Mouse (Mus musculus) Muller cell, postnatal 12 days (primary cell): Measurements from ENCODE around the gene Rtn3.
"Not testable (repeated sequence)": the region's sequence is repeated elsewhere in the genome, so short reads cannot be mapped to it uniquely, and the experiment has no call there.

ENCODE experiments used
- DNase-seq: peaks from one replicate; pipeline ENCODE4 v3.0.0-alpha.2; 2015; ENCODE audit errors: inconsistent ontology term

Rtn3 gene

GRCm38 (mm10) chr19:7422656-7423027 lies 60.4 kb downstream of the Rtn3 start:
- DNase-seq = no peak

DNA sequence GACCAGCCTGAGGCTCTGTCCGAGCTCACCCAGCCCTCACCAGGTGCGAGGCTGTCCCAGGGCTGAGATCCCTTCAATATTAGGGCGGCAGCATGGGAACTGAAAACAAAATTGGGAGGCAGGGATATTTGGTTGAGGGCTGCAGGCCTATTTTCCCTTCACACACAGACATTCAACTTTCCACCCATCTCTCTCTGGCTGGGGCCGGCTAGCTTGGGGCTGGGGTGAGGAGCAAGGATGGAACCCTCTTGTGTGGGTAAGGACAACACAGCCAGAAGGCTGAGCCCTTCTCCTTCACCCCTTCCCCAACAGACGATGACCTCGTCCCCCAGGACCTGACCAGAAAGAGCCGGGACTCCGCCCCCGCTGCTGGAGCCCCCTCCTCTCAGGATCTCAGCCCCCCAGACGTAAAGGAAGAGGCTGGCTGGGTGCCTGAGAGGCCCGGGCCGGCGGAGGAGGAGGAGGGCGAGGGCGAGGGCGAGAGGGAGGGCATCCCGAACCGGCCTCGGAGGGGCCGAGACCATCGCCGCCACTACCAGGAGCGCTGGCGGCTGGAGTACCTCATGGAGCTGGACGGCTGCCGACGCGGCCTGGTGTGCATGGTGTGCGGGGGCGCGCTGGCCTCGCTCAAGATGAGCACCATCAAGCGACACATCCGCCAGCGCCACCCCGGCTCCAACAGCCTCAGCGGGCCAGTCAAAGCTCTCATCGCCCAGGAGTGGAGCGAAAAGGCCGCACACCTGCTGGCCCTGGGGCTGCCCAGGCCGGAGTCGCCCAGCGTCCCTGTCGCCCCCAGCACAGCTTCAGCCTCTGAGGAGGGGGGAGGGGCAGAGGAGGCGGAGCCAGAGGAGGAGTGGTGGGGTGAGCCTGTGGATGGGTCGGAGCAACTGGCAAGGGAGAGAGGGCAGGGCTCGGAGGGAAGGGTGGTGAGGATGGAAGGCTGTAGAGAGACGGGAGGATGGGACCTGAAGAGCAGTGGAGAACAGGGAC lies 61.2 kb downstream of the Rtn3 start:
- peak; percentile 86 for DNase-seq

GRCm38 (mm10) chr19:7420841-7421601 lies 62.1 kb downstream of the Rtn3 start:
- no peak for DNase-seq

DNA sequence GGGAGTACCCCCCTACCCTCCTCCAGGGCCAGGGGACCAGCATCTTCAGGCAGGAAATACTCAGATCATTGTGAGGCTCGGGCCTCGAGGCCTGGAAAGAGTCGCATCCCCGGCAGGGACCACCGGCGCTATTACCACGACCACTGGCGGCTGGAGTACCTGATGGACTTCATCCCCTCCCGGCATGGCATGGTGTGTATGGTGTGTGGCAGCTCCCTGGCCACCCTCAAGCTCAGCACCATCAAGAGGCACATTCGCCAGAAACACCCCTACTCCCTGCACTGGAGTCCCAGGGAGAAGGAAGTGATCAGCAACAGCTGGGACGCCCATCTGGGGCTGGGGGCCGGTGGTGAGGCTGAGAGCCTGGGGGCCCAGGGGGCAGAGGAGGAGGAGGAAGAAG lies 63.0 kb downstream of the Rtn3 start:
- no peak for DNase-seq

DNA sequence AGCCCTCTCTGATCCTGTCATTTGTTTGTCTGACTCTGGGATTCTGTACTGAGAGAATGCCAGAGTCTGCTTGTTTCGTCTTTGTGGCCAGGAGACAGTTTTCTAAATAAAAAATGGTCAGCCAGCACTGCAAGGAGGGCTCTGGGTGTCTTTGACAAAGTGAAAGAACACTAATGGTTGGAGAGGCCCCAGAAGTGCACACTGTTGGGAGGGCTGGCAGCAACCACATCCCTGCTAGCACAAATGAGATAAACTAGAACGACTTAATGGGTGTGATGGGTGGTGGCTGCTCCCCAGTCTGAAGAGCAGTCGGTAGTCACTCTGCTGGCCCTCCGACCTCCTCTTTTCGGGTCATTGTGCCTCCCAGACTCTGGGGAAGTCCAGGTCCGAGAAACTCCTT lies 63.9 kb downstream of the Rtn3 start:
- no peak for DNase-seq

GRCm38 (mm10) chr19:7417911-7418849 lies 64.9 kb downstream of the Rtn3 start:
- DNase-seq = peak; percentile 84

- DNase-seq = peak; percentile 88
These were observed 66.0 kb downstream of the Rtn3 start, which contains the start of gene 2700081O15Rik for GRCm38 (mm10) chr19:7416834-7417735. Gene 2700081O15Rik, plus strand, starts transcription at chr19:7417625.

DNA sequence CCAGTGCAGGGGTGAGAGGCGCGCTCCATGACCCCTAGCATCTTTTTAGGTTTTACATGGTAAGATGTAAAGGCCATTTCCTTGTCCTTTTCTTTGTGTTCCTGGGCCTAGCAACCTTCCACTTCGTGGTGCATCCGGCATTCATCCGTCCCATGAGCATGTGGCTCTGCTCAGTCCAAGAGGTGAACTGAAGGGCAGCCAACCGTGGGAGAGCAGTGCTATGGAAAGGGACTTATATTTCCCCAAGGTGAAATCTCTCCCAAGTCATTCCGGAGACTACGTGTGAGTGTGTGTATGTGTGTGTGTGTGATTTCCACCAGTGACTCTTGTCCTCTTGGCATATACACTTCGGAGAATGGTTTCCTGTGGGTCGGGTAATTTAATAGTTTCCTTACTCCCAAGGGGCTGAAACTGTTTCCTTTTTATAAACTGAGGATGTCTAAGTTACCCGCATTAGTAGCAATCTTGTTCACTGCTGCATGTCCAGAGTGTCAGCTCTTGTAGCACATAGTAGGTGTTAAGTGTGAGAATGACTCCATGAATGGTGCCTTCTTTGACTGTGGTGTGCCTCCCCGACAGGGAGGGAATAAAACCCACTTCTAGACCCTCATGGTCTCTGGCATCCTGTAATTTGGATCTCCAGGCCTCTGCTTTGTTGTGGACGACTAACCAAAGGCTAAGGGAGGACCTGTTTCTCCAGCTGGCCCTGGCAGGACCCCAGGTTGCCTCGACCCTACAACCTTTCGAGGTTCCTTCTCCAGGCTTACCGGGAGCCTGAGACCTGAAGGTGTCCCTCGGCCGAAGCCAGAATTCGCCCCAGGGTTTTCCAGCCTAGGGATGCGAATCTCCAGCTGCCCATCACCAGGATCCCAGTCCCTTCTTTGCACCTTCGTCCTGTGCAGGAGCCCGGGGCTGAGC lies 66.9 kb downstream of the Rtn3 start:
- no peak for DNase-seq

- DNase-seq = no peak
These were observed 70.7 kb downstream of the Rtn3 start for GRCm38 (mm10) chr19:7412361-7412760.

DNA sequence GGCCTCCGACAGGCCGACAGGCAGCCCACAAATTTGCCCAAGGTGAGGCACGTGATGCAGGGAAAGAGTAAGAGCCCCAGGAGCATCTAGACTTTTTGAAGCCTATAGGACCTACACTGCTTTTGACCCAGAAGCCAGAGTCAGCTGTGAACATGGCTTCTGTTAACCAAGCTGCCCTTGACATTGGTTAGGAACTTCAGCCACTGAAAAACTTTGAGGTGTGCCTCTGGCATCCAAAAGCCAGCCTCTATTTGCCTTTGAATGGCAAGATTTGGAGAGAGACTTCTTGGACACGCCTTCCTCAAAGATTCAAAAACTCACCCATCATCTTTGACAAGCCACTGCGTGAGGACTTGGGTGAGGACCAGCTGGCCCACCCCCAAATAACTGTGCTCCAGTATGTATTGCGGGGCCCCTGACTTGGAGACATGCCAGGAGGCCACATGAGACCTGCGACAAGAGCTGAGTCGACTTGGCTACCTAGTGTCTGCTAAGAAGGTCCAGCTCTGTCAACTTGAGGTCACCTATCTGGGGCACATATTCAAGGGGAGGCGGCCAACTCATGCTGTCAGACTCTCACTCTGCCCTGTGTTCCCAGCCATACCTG lies 78.4 kb downstream of the Rtn3 start:
- DNase-seq = no peak

- DNase-seq = no peak
These were observed 82.4 kb downstream of the Rtn3 start for GRCm38 (mm10) chr19:7400635-7401034.

DNA sequence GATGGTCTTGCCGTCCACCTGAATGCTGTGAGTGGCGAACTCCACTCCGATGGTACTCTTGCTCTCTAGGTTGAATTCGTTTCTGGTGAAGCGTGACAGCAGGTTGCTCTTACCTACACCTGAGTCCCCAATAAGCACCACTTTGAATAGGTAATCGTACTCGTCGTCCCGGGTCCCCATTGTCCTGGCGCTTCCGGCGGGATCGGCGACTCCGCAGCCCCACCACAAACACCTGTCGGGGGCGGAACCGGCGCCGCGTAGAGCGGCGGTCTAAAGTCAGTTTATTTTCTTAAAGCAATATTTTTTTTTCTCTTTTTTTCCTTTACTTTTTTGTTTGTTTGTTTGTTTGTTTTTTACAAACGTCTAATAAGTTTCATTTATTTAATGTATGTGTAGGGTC lies 84.2 kb downstream of the Rtn3 start:
- DNase-seq = not testable (repeated sequence)

- not testable (repeated sequence) for DNase-seq
These were observed 85.9 kb downstream of the Rtn3 start for GRCm38 (mm10) chr19:7396867-7397826.

DNA sequence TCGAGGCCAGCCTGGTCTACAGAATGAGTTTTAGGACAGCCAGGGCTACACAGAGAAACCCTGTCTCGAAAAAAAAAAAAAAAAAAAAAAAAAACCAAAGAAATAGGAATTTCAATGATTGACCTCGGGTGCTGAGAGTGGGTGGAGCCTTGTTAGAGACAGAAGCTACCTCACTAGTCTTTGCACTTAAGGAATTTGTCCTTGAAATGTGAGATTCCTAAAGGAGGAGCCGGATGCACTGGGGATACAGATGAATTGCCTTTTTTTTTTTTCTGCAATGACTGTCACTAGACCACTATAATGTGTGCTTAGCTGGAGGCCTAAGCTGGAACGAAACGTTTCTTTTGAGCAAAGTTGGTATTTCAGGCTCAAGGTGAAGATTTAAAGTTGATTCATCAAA lies 94.6 kb downstream of the Rtn3 start:
- no peak for DNase-seq

GRCm38 (mm10) chr19:7386042-7386441 lies 97.0 kb downstream of the Rtn3 start:
- no peak for DNase-seq

GRCm38 (mm10) chr19:7382903-7383865 lies 99.9 kb downstream of the Rtn3 start, which contains the start of gene Spindoc:
Gene Spindoc, minus strand, starts transcription at chr19:7382994.
- peak; percentile 98 for DNase-seq
